Mouse (Mus musculus) bone marrow macrophage, adult 2 months (primary cell): Measurements from ENCODE around the gene Pten. TPM values are rescaled to one million over a fixed set of nuclear protein-coding genes. Genes with fewer than 3 reads are reported as not detected.
"Not testable (repeated sequence)": the region's sequence is repeated elsewhere in the genome, so short reads cannot be mapped to it uniquely, and the experiment has no call there.

Experiments used
- H3K27ac ChIP-seq: 2 replicates; pipeline ENCODE4 v1.5.1; 2012; ENCODE audit warnings: low read depth, low read length; ENCODE audit not compliant: insufficient read depth
- H3K4me1 ChIP-seq: 2 replicates; pipeline ENCODE4 v1.6.1; 2012; ENCODE audit warnings: low read length; ENCODE audit not compliant: control insufficient read depth, insufficient read depth
- H3K4me3 ChIP-seq: 2 replicates; pipeline ENCODE4 v1.5.1; 2012; ENCODE audit warnings: mild to moderate bottlenecking, low read length, moderate library complexity; ENCODE audit not compliant: insufficient read depth
- CTCF ChIP-seq: IDR thresholded peaks from 2 replicates; pipeline ENCODE4 v1.5.1; 2012; ENCODE audit warnings: low read depth, mild to moderate bottlenecking, low read length, moderate library complexity
- POLR2A ChIP-seq: IDR thresholded peaks from 2 replicates; pipeline ENCODE4 v1.6.1; 2012; ENCODE audit warnings: mild to moderate bottlenecking, low read depth, low read length, borderline replicate concordance
- polyA plus RNA-seq: library from polyadenylated mRNA; stranded (reverse); fragments of >200 nt; gene quantifications from 2 replicates; pipeline ENCODE4 v1.2.4, GENCODE M21; 2012; ENCODE audit not compliant: missing spikeins, insufficient read depth, insufficient read length

Pten gene
- polyA plus RNA-seq, 1 experiment: 62.7 TPM

DNA sequence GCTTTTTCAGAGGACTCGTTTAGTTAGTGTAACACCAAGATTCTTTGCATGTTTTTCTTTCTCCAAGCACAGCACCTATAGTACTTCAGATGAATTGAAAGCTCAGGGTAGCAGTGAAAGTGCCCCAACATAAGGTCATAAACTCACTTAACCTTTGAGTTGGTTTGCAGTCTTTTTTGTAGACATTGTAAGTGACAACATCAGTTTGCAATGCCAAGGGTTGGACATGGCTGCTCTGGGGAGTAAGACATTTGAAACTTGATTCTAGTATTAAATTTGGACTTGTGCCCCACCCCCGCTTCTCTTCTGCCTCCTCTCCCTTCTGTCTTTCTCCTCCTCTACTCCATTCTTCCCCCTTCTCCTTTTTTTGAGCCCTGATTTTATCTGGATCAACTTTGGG lies 43.3 kb downstream of the Pten start:
- Histone ChIP-seq H3K4me1 (peaks cover 7% of the 10 kb centered on the region), H3K4me3 (no peak overlapping the region), H3K27ac (no peak overlapping the region)
- no peak for TF ChIP-seq CTCF
- TF ChIP-seq POLR2A: no peak

DNA sequence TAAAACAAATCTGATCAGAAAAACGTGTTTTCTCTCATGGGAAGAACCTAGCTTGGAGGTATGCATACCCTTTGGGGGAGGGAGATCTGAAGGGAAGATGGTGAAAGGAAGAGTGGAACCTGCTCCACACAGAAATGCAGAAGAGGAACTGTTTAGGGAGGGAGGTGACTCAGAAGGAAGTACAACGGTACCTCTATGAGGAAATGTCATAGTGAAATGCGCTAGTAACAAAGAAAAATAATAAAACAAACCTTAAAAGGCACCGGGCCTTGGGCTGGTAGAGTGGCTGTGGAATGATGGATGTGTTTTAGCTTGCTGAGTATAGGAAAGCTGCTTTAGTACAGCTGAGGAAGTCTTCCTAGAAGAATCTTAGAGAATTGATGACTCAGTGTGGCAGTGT lies 47.4 kb downstream of the Pten start:
- H3K4me1 ChIP-seq: peaks cover 5% of the 10 kb centered on the region
- TF ChIP-seq CTCF: no peak
- TF ChIP-seq POLR2A: no peak
- no peak overlapping the region for H3K4me3 ChIP-seq
- H3K27ac ChIP-seq: no peak overlapping the region

DNA sequence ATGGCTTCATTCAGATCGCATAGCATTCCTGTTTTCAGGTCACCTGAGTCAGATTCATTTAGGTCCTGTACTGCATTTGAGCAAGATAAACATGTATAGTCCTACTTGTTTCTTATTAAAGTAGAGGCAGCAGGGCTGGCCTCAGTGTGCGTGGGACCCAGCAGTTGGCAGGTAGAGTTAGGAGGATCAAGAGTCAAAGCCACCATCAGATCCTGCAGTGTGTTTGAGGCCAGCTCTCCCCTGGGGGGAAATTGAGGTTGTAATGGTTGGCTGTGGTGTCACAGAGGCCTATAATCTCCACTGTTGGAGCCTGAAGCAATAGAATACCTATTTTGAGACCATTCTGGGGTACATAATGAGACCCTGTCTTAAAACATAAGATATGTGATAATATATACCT lies 50.3 kb downstream of the Pten start:
- Histone ChIP-seq H3K4me3 (no peak overlapping the region), H3K27ac (no peak overlapping the region), H3K4me1 (peaks cover 5% of the 10 kb centered on the region)
- TF ChIP-seq POLR2A (no peak), CTCF (no peak)

DNA sequence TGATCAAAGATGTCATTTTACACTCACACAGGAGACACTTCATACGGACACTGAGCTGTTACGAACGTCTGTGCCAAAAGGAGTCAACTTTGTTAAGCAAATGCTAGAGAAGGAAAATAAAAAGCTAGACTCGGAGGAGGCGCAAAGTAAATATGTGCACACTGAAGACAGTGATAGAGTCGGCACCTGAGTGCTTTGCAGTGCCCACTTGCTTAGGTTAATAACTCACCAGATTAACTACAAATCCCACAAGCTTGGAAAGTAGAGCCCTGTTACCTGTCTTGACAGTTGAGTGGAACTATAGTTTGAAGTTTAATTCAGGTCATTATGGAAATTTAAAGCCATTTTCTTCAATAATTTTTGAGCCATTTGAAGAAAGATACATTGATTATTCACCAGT lies 51.4 kb downstream of the Pten start:
- Histone ChIP-seq H3K4me3 (no peak overlapping the region), H3K27ac (no peak overlapping the region), H3K4me1 (peaks cover 5% of the 10 kb centered on the region)
- TF ChIP-seq CTCF (no peak), POLR2A (no peak)

DNA sequence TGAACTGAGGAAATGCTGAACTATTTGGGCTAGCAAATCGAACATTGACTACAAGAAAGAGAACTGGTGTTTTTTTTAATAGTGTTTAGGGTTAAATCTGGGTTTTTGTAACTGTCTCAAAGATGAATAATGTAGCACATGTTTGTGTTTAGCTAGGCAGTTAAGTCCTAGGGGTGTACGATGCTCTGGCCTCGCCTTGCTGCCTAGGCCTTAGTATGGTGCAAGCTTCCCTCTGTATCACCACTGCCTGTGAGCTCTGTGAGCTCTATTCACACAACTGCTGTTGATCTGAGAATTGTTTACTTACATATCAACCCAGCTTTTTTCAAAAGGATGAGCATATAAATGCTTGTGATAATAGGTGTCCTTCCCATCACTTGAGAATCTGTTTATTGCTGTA lies 51.8 kb downstream of the Pten start:
- Histone ChIP-seq H3K4me3 (no peak overlapping the region), H3K27ac (no peak overlapping the region), H3K4me1 (peaks cover 5% of the 10 kb centered on the region)
- TF ChIP-seq POLR2A: no peak
- TF ChIP-seq CTCF: no peak

DNA sequence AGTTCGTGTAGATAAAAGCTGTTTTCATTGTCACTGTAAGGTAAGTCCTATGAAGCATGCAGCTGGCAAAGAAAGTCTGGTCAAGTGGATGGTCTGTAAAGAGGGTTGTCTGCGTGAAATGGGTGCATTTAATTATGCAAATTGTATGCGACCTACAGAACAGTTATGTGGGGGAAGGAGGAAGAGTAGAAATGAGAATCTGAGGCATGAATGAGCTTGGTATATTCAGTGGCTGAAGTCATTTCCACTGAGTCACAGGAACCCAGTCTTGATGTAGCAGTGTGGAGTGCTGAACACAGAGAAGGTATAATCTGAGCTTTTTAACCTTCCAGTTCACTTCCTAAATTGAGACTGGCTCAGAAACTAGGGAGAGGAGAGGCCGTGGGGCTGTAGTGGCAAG lies 61.5 kb downstream of the Pten start:
- H3K27ac ChIP-seq: no peak overlapping the region
- TF ChIP-seq POLR2A (no peak), CTCF (no peak)
- H3K4me3 ChIP-seq: no peak overlapping the region
- no peaks in the 10 kb centered on the region for H3K4me1 ChIP-seq

DNA sequence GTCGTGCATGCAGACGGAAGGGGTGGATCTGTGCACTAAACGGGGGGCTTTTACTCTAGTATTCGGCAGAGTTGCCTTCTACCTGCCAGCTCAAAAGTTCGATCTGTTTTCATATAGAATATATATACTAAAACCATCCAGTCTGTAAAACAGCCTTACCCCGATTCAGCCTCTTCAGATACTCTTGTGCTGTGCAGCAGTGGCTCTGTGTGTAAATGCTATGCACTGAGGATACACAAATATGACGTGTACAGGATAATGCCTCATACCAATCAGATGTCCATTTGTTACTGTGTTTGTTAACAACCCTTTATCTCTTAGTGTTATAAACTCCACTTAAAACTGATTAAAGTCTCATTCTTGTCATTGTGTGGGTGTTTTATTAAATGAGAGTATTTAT lies 65.7 kb downstream of the Pten start:
- not testable (repeated sequence) for H3K4me1 ChIP-seq, H3K27ac ChIP-seq, H3K4me3 ChIP-seq

DNA sequence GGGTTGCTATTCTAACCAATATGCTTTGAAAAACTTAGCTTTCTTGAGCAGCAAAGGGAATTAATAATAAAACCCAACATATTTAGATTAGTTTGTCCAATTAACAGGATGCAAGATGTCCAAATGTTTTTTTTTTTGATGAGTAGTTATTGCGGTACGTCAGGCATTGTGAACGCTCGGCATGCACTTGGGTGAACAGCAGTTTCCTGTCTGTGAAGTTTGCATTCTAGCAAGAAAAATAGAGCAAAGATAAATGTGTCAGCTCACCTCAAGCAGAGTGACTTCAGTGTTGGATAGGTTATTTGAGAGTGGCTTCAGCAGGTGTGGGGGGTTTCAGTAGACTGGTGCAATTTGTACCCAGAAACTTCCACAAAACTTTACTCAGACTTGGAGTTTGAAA lies 69.3 kb downstream of the Pten start:
- no peaks in the 10 kb centered on the region for H3K4me1 ChIP-seq
- TF ChIP-seq CTCF (no peak), POLR2A (no peak)
- no peak overlapping the region for H3K27ac ChIP-seq
- H3K4me3 ChIP-seq: no peak overlapping the region

DNA sequence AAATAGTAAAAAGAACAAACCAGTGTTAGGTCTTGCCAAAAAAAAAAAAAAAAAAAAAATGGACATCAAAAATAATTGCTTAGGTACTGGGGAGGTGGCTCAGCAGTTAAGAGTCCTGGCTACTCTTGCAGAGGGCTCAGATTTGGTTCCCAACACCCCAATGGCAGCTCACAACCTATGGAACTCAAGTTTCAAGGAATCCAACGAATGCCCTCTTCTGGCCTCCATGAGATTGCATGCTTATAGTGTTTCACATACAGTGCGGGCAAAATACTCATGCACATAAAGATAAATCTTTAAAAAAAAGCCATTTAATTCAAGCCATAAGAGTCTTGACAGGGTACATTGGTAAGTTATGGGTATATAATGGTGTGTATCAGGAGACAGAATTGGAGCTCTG lies 72.6 kb downstream of the Pten start:
- H3K27ac ChIP-seq: no peak overlapping the region
- no peak overlapping the region for H3K4me3 ChIP-seq
- TF ChIP-seq POLR2A: no peak
- no peak for TF ChIP-seq CTCF
- no peaks in the 10 kb centered on the region for H3K4me1 ChIP-seq

DNA sequence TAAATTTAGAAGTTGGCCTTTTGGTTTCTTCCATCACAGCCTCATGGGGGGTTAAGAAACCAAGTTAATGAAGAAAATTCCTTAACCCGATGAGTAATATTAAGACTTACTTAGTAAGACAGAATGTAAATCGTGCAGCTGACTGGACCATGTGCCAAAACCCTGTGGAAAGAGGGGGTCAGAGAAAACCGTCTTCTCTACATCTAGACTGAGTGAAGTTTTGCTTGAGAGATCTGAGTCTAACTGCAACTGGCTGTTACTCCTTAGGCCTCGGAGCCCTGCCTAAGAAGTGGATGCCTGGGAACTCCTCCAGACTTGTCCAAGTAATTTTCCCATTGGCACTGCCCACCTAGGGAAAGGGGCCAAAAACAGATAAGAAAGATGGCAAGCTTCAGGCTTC lies 74.0 kb downstream of the Pten start:
- H3K4me1 ChIP-seq: no peaks in the 10 kb centered on the region
- TF ChIP-seq CTCF (no peak), POLR2A (no peak)
- H3K4me3 ChIP-seq: no peak overlapping the region
- no peak overlapping the region for H3K27ac ChIP-seq

DNA sequence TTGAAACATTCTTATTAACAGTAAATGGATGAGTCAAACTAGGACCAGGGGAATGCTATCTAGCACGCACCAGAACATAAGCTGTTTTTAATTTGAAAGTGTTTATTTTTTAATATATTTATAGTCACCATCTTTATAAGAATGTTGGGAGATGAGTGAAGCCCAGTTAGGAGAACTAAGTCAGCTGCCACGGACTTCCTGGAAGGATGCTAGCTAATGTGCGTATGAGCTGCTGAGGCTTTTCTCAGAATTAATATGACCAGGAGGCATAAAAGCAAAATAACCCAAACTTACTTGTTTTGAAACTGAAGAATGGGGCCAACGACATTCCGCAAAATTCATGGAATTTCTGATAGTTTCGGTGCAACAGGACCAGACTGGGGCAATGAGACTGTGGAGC lies 83.2 kb downstream of the Pten start:
- Histone ChIP-seq H3K4me1 (no peaks in the 10 kb centered on the region), H3K27ac (no peak overlapping the region), H3K4me3 (no peak overlapping the region)
- no peak for TF ChIP-seq CTCF
- no peak for TF ChIP-seq POLR2A

DNA sequence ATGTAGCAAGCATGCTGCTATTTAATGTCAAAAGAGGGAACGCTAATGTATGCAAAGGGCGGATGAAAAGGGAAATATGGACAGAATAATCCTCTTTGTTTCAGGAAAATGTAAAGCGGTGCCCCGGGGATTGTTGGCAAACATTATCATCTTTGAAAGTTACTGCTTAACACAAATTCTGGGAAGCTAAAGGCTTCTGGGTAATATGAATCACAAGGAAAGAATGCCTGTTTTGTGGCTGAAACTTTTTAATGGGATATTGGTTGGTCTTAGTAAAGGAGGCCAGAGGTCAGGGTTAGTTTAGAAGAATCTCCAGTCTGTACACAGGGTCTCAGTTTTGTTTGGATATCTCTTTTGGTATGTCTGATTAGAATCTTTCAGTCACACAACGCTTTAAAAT lies 87.2 kb downstream of the Pten start:
- TF ChIP-seq CTCF (no peak), POLR2A (no peak)
- H3K4me3 ChIP-seq: no peak overlapping the region
- no peaks in the 10 kb centered on the region for H3K4me1 ChIP-seq
- H3K27ac ChIP-seq: no peak overlapping the region
